Mouse (Mus musculus) liver, postnatal 0 days (tissue): ENCODE results near the gene Ankdd1a. TPM values are rescaled to one million over a fixed set of nuclear protein-coding genes. Genes with fewer than 3 reads are reported as not detected.

Experiments
- ATAC-seq: fragments of 200-750 bp; cut with Nextera tagmentation; 2 replicates; pipeline ENCODE4 v1.8.0; 2017; ENCODE audit warnings: mild to moderate bottlenecking, moderate library complexity
- DNase-seq: peaks from one replicate; pipeline ENCODE4 v3.0.0-alpha.2; 2016
- H3K27ac ChIP-seq: fragments of 300-500 bp; sonication (generic); 2 replicates; pipeline ENCODE4 v1.5.1; 2014; ENCODE audit warnings: antibody characterized with exemption, moderate library complexity, mild to moderate bottlenecking, low read depth
- H3K27me3 ChIP-seq: fragments of 300-500 bp; sonication (generic); 2 replicates; pipeline ENCODE4 v1.6.1; 2014; ENCODE audit warnings: low read length, control low read depth, mixed read lengths; ENCODE audit not compliant: insufficient read depth
- H3K36me3 ChIP-seq: fragments of 300-500 bp; sonication (generic); replicated peaks from 2 replicates; pipeline ENCODE4 v1.6.1; 2014; ENCODE audit warnings: mild to moderate bottlenecking, control low read depth, low read length, moderate library complexity, mixed read lengths; ENCODE audit not compliant: insufficient read depth
- H3K4me1 ChIP-seq: fragments of 300-500 bp; sonication (generic); 2 replicates; pipeline ENCODE4 v1.6.1; 2014; ENCODE audit warnings: antibody characterized with exemption, mild to moderate bottlenecking, control low read depth; ENCODE audit not compliant: insufficient read depth
- H3K4me2 ChIP-seq: fragments of 300-500 bp; sonication (generic); 2 replicates; pipeline ENCODE4 v1.6.1; 2014; ENCODE audit warnings: low read depth, mild to moderate bottlenecking, low read length, moderate library complexity, mixed read lengths
- H3K4me3 ChIP-seq: fragments of 300-500 bp; sonication (generic); 2 replicates; pipeline ENCODE4 v1.5.1; 2014; ENCODE audit warnings: low read depth, low read length
- H3K9ac ChIP-seq: fragments of 300-500 bp; sonication (generic); replicated peaks from 2 replicates; pipeline ENCODE4 v1.6.1; 2014; ENCODE audit warnings: mild to moderate bottlenecking, moderate library complexity
- H3K9me3 ChIP-seq: fragments of 300-500 bp; sonication (generic); 2 replicates; pipeline ENCODE4 v1.6.1; 2016; ENCODE audit warnings: mild to moderate bottlenecking, control low read depth, low read length, mixed read lengths
- CTCF ChIP-seq: sonication (generic); IDR thresholded peaks from 2 replicates; pipeline ENCODE4 v1.5.1; 2016; ENCODE audit warnings: antibody characterized with exemption, low read depth
- EP300 ChIP-seq: IDR thresholded peaks from 2 replicates; pipeline ENCODE4 v1.6.1; 2016; ENCODE audit warnings: antibody characterized with exemption, low read depth, mild to moderate bottlenecking
- WGBS: fragments of 180-500 bp; shearing (Covaris S2); extraction: QIAGEN DNeasy Blood & Tissue Kit; methylation state at CpG from one replicate; pipeline ENCODE4 v1.1.7; 2014; ENCODE audit not compliant: insufficient replicate concordance; 5-methylcytosine and 5-hydroxymethylcytosine counted together
- polyA plus RNA-seq: library from polyadenylated mRNA; unstranded; fragments of >200 nt; fragmentation: Nextera tagmentation; extraction: Ambion mirVana; gene quantifications from 2 replicates; pipeline ENCODE4 v1.2.1, GENCODE M21; 2015

The Ankdd1a gene
- polyA plus RNA-seq, 1 experiment from 2014 or later, result not detected

GRCm38 (mm10) chr9:65458975-65459374 is 61.0 kb downstream of the Ankdd1a start:
- H3K4me3 ChIP-seq, result no peak overlapping the region
- TF ChIP-seq EP300 (no peak), CTCF (no peak)
- no peak for ATAC-seq
- no peaks in the 10 kb centered on the region for H3K27me3 ChIP-seq
- no peak overlapping the region for H3K4me2 ChIP-seq
- WGBS, result 85% methylated on average over 2 of the region's 2 CpGs
- H3K36me3 ChIP-seq, result no peaks in the 10 kb centered on the region
- DNase-seq, result no peak
- H3K9ac ChIP-seq, result no peak overlapping the region
- no peak overlapping the region for H3K27ac ChIP-seq
- H3K4me1 ChIP-seq, result peaks cover 12% of the 10 kb centered on the region
- H3K9me3 ChIP-seq, result no peaks in the 10 kb centered on the region

GRCm38 (mm10) chr9:65447951-65448350 is 72.0 kb downstream of the Ankdd1a start:
- H3K4me2 ChIP-seq, result no peak overlapping the region
- H3K9ac ChIP-seq, result no peak overlapping the region
- TF ChIP-seq EP300, result no peak
- no peaks in the 10 kb centered on the region for H3K9me3 ChIP-seq
- H3K4me3 ChIP-seq, result no peak overlapping the region
- ATAC-seq (no peak), DNase-seq (no peak)
- 87% methylated on average over 6 of the region's 6 CpGs for WGBS
- no peaks in the 10 kb centered on the region for H3K4me1 ChIP-seq
- no peak overlapping the region for H3K27ac ChIP-seq
- no peaks in the 10 kb centered on the region for H3K27me3 ChIP-seq
- H3K36me3 ChIP-seq, result peaks cover 41% of the 10 kb centered on the region

- Histone ChIP-seq H3K27ac (no peak overlapping the region), H3K36me3 (peaks cover 39% of the 10 kb centered on the region)
- ATAC-seq, result no peak
Measured at GRCm38 (mm10) chr9:65444692-65445091, 75.3 kb downstream of the Ankdd1a start.

More at GRCm38 (mm10) chr9:65444692-65445091, 75.3 kb downstream of the Ankdd1a start:
- no peak for DNase-seq
- H3K27me3 ChIP-seq, result no peaks in the 10 kb centered on the region
- H3K4me1 ChIP-seq, result no peaks in the 10 kb centered on the region
- H3K4me2 ChIP-seq, result no peak overlapping the region
- no peaks in the 10 kb centered on the region for H3K9me3 ChIP-seq
- 89% methylated on average over 4 of the region's 4 CpGs for WGBS
- H3K4me3 ChIP-seq, result no peak overlapping the region
- 0 out of 2 replicates have a peak, but pooled peaks have one; percentile 7 for TF ChIP-seq CTCF
- TF ChIP-seq EP300, result no peak
- H3K9ac ChIP-seq, result no peak overlapping the region

Other genes with a start within 250 kb of the Ankdd1a start
- 109 and 119 TPM in 2 replicates for gene Clpx, start 225.9 kb downstream of the Ankdd1a start, polyA plus RNA-seq
- gene Pdcd7, start 174.1 kb downstream of the Ankdd1a start, polyA plus RNA-seq, result 4.0 and 4.4 TPM in 2 replicates
- not detected in 2 replicates for gene Ubap1l, start 159.2 kb downstream of the Ankdd1a start, polyA plus RNA-seq
- gene Kbtbd13, start 128.5 kb downstream of the Ankdd1a start, polyA plus RNA-seq, result 0.09 and 0.11 TPM in 2 replicates
- gene Rasl12, start 121.7 kb downstream of the Ankdd1a start, polyA plus RNA-seq, result 0.08 and 0.17 TPM in 2 replicates
- 15.1 and 17.0 TPM in 2 replicates for gene Slc51b, start 97.2 kb downstream of the Ankdd1a start, polyA plus RNA-seq
- gene Mtfmt, start 84.4 kb downstream of the Ankdd1a start, polyA plus RNA-seq, result 7.2 and 7.3 TPM in 2 replicates
- gene Spg21, start 59.2 kb downstream of the Ankdd1a start, polyA plus RNA-seq, result 34.4 and 37.0 TPM in 2 replicates
- 14.3 and 14.5 TPM in 2 replicates for gene Plekho2, start 59.8 kb upstream of the Ankdd1a start, polyA plus RNA-seq
- 3.2 and 3.5 TPM in 2 replicates for gene Pif1, start 67.0 kb upstream of the Ankdd1a start, polyA plus RNA-seq
- 23.5 and 26.1 TPM in 2 replicates for gene Rbpms2, start 109.5 kb upstream of the Ankdd1a start, polyA plus RNA-seq
- gene Oaz2, start 147.8 kb upstream of the Ankdd1a start, polyA plus RNA-seq, result 50.9 and 52.8 TPM in 2 replicates